Mouse (Mus musculus) forebrain, embryonic 10.5 days (tissue): ENCODE results near the gene Jpt1. TPM values are rescaled to one million over a fixed set of nuclear protein-coding genes. Genes with fewer than 3 reads are reported as not detected.
"Not testable (repeated sequence)": the region's sequence is repeated elsewhere in the genome, so short reads cannot be mapped to it uniquely, and the experiment has no call there.

Experiments
- DNase-seq: peaks from one replicate; pipeline ENCODE4 v3.0.0-alpha.2; 2017; ENCODE audit warnings: low spot score; ENCODE audit errors: extremely low spot score
- H3K27ac ChIP-seq: fragments of 300-500 bp; sonication (generic); 2 replicates; pipeline ENCODE4 v1.5.1; 2016; ENCODE audit warnings: mild to moderate bottlenecking
- H3K27me3 ChIP-seq: fragments of 300-500 bp; sonication (generic); 2 replicates; pipeline ENCODE4 v1.6.1; 2016; ENCODE audit warnings: mild to moderate bottlenecking; ENCODE audit not compliant: poor library complexity, severe bottlenecking
- H3K36me3 ChIP-seq: fragments of 300-500 bp; sonication (generic); replicated peaks from 2 replicates; pipeline ENCODE4 v1.6.1; 2016; ENCODE audit warnings: mild to moderate bottlenecking, moderate library complexity
- H3K4me1 ChIP-seq: fragments of 300-500 bp; sonication (generic); 2 replicates; pipeline ENCODE4 v1.6.1; 2016
- H3K4me3 ChIP-seq: fragments of 300-500 bp; sonication (generic); 2 replicates; pipeline ENCODE4 v1.5.1; 2016; ENCODE audit warnings: mild to moderate bottlenecking, moderate library complexity
- H3K9me3 ChIP-seq: fragments of 300-500 bp; sonication (generic); 2 replicates; pipeline ENCODE4 v1.6.1; 2016; ENCODE audit warnings: mild to moderate bottlenecking, moderate library complexity
- WGBS: fragments of 180-500 bp; shearing (Covaris S2); methylation state at CpG from one replicate; pipeline ENCODE4 v1.1.7; 2016; 5-methylcytosine and 5-hydroxymethylcytosine counted together
- polyA plus RNA-seq: library from polyadenylated mRNA; unstranded; fragments of >200 nt; fragmentation: Nextera tagmentation; extraction: Ambion mirVana; gene quantifications from 2 replicates; pipeline ENCODE4 v1.2.1, GENCODE M21; 2016

Gene Jpt1
- polyA plus RNA-seq, 1 experiment from 2014 or later: 771 TPM

DNA sequence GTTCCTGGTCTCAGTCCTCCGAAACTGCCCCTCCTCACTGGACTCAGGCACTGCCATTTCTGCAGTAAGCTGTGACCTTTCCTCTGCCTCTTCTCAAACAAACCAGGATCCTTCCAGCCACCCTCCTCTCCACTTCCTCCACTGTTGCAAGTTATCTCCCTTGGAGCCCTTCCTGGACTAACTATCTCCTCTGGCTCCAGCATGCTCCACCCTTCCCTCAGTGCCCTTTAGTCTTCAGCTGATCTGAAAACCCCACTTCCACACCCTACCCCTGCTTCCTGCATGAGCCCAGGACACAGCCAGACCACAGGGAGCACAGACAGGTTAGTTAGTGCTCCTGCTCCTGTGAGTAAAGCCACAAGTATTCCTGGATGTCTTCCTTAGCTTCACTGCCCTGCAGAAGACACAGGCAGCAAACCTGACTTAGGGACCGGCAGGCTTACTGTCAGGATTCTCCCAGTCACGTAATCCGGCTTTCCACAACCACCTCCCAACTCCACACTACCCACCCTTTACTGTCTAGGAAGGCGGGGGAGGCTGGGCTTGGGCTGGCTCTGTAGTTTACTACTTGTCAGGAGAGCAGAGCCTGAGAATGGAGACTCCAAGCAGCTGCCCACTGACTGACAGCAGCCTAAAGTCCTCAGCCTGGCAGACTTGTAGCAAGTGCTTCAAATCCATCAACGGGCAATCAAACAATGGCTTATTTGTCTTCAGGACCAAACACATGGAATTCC is 4.2 kb downstream of the Jpt1 start:
- no peak overlapping the region for H3K27ac ChIP-seq
- peaks cover 85% of the 10 kb centered on the region for H3K4me1 ChIP-seq
- DNase-seq: no peak

DNA sequence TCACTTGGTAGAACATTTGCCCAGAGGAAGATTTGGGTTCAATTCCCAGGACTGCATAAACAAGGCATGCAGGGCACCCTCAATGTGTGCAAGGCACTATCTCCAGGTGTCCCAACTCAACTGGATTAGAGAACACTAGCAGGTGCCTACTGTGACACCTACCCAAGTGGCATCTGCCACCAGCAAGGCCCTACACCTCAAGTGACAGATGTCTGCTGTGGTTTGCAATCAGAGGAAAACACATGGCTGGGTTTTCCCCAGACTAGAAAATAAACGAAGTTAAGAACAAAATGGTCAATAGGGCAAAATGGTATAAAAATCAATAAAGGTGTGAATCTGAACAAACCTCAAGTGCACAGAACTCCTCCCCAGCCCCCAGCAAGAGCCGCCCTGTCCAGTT is 6.1 kb downstream of the Jpt1 start:
- no peaks in the 10 kb centered on the region for H3K27me3 ChIP-seq
- H3K4me1 ChIP-seq: peaks cover 74% of the 10 kb centered on the region
- H3K9me3 ChIP-seq: no peaks in the 10 kb centered on the region
- H3K36me3 ChIP-seq: peaks cover 58% of the 10 kb centered on the region
- H3K4me3 ChIP-seq: no peak overlapping the region
- DNase-seq: no peak
- no peak overlapping the region for H3K27ac ChIP-seq
- 95% methylated on average over 2 of the region's 2 CpGs for WGBS

More for the DNA sequence above, 4.2 kb downstream of the Jpt1 start:
- H3K27me3 ChIP-seq: no peaks in the 10 kb centered on the region
- 53% methylated on average over 6 of the region's 6 CpGs for WGBS
- peak overlapping the region; percentile 99 for H3K4me3 ChIP-seq
- no peaks in the 10 kb centered on the region for H3K9me3 ChIP-seq
- peaks cover 40% of the 10 kb centered on the region for H3K36me3 ChIP-seq

- WGBS: 85% methylated on average over 3 of the region's 3 CpGs
- DNase-seq: no peak
Observed at GRCm38 (mm10) chr11:115506586-115506985, 7.6 kb downstream of the Jpt1 start.

DNA sequence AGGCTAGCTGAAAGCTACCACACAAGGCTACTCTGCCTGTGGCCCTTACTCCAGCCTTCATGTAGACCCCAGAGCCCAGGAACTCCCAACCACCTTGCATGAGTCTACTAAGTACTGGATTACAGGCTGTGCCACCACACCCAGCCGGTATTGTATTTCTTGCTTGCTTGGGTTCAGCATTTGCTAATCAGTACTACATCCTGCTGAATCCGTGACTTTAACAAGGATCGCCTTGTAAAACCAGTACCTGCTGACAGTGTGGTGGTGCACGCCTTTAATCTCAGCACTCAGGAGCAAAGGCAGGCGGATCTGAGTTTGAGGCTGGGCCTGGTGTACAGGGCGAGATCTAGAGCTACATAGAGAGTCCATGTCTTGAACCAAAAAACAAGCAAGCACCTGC is 11.6 kb downstream of the Jpt1 start:
- Histone ChIP-seq H3K27me3 (no peaks in the 10 kb centered on the region), H3K9me3 (no peaks in the 10 kb centered on the region), H3K4me3 (no peak overlapping the region), H3K27ac (no peak overlapping the region), H3K4me1 (peaks cover 26% of the 10 kb centered on the region), H3K36me3 (peaks cover 97% of the 10 kb centered on the region)
- DNase-seq: no peak
- WGBS: 97% methylated on average over 6 of the region's 6 CpGs

More at GRCm38 (mm10) chr11:115506586-115506985, 7.6 kb downstream of the Jpt1 start:
- no peaks in the 10 kb centered on the region for H3K9me3 ChIP-seq
- H3K4me1 ChIP-seq: peaks cover 59% of the 10 kb centered on the region
- peaks cover 68% of the 10 kb centered on the region for H3K36me3 ChIP-seq
- no peaks in the 10 kb centered on the region for H3K27me3 ChIP-seq
- no peak overlapping the region for H3K4me3 ChIP-seq
- H3K27ac ChIP-seq: no peak overlapping the region

DNA sequence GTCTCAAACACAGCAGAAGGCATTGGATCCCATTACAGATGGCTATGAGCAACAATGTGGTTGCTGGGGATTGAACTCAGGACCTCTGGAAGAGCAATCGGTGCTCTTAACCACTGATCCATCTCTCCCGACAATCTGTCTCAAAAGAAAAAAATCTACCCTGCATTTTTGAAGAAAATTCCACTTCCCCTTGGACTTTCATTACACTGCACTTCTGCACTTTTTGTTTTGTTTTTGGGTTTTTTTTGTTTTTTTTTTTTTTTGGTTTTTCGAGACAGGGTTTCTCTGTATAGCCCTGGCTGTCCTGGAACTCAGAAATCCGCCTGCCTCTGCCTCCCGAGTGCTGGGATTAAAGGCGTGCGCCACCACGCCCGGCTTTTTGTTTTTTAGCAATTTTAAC is 17.6 kb downstream of the Jpt1 start:
- WGBS: 91% methylated on average over 9 of the region's 9 CpGs
- H3K4me1 ChIP-seq: peaks cover 11% of the 10 kb centered on the region
- H3K36me3 ChIP-seq: peaks cover 53% of the 10 kb centered on the region

DNA sequence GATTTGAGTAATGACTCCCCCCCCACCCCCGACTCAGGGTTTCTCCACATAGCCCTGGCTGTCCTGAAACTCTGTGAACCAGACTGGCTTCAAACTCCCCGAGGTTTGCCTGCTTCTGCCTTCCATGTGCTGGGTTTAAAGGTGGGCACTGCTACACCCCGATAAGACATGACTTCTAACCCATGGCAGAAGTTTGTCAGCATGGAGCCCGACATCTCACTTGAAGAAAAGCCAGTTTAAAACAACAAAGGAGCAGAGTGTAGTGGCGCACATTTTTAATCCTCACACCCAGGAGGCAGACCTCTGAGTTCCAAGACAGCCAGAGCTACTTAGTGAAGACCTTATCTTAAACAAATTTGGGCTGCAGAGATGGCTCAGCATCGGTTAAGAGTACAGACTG is 21.8 kb downstream of the Jpt1 start:
- no peak for DNase-seq
- Histone ChIP-seq H3K27ac (no peak overlapping the region), H3K27me3 (peaks cover 8% of the 10 kb centered on the region), H3K4me3 (peak overlapping the region; percentile 78), H3K36me3 (peaks cover 34% of the 10 kb centered on the region), H3K4me1 (peaks cover 27% of the 10 kb centered on the region), H3K9me3 (no peaks in the 10 kb centered on the region)
- 47% methylated on average over 6 of the region's 6 CpGs for WGBS

More for the DNA sequence above, 17.6 kb downstream of the Jpt1 start:
- H3K27ac ChIP-seq, DNase-seq, H3K9me3 ChIP-seq, H3K4me3 ChIP-seq, H3K27me3 ChIP-seq: not testable (repeated sequence)

GRCm38 (mm10) chr11:115491356-115492083 is 22.7 kb downstream of the Jpt1 start, which contains the start of gene Nt5c:
TSS of gene Nt5c (minus strand) at chr11:115491862.
- under 1% methylated on average over 43 of the region's 43 CpGs for WGBS
- H3K4me1 ChIP-seq: peaks cover 29% of the 10 kb centered on the region
- peak within 1 kb of the TSS; percentile 88 for H3K27ac ChIP-seq
- H3K36me3 ChIP-seq: peaks cover 25% of the 10 kb centered on the region
- no peaks in the 10 kb centered on the region for H3K9me3 ChIP-seq
- H3K27me3 ChIP-seq: peaks cover 8% of the 10 kb centered on the region
- DNase-seq: peak; percentile 83
- peak within 1 kb of the TSS; percentile 78 for H3K4me3 ChIP-seq

- WGBS: 31% methylated on average over 25 of the region's 25 CpGs
- DNase-seq: no peak
- H3K4me3 ChIP-seq: peak overlapping the region; percentile 78
- H3K27me3 ChIP-seq: peaks cover 8% of the 10 kb centered on the region
- peaks cover 22% of the 10 kb centered on the region for H3K36me3 ChIP-seq
- peaks cover 36% of the 10 kb centered on the region for H3K4me1 ChIP-seq
- no peaks in the 10 kb centered on the region for H3K9me3 ChIP-seq
- H3K27ac ChIP-seq: peak overlapping the region; percentile 88
Observed at GRCm38 (mm10) chr11:115490441-115491355, 23.5 kb downstream of the Jpt1 start.

DNA sequence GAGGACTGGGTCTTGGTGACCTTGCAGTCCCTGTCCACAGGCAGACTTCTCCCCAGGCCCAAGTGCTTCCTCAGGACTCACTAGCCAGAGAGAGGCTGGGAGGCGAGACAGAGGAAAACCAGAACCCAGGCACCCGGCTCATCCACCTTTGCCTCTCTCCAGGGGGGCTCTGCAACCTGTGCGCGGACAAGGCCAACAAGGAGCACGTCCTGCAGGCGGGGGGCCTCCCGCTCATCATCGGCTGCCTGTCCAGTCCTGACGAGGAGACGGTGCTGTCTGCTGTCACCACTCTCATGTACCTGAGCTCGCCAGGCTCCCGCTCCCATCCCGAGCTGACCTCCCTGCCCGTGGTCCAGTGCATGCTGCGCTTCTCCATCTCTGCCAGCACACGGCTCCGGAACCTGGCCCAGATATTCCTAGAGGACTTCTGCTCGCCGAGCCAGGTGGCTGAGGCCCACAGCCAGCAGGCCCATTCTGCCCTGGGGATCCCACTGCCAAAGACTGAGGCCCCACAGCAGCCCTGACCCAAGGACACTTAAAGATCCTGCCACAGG is 25.6 kb downstream of the Jpt1 start:
- Histone ChIP-seq H3K4me1 (peaks cover 53% of the 10 kb centered on the region), H3K36me3 (peaks cover 22% of the 10 kb centered on the region), H3K27ac (0 out of 2 replicates have a peak overlapping the region, but pooled peaks have one; percentile 1), H3K9me3 (no peaks in the 10 kb centered on the region), H3K27me3 (peaks cover 8% of the 10 kb centered on the region), H3K4me3 (no peak overlapping the region)
- WGBS: 91% methylated on average over 19 of the region's 19 CpGs
- no peak for DNase-seq

DNA sequence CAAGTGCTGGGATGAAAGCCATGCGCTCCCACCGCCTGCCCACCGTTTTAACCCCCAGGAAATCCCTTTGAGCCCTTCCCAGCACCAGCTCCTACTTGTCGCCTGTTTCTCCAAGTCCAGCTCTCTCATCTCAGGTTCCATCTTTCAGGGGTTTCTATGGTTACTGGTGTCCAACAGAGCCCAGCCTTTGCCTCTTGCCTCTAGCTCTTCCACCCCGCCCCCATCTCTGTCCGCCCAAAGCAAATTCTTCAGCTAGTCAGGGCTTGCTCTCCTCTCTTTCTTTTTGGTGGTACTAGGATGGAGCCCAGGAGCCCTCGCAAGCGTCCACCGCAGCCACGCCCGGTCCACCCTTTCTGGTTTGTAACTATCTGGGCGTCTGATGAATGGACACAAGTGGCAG is 29.0 kb downstream of the Jpt1 start:
- 36% methylated on average over 12 of the region's 12 CpGs for WGBS
- DNase-seq: peak; percentile 66
- Histone ChIP-seq H3K27ac (peak overlapping the region; percentile 79), H3K36me3 (peaks cover 21% of the 10 kb centered on the region), H3K4me3 (peak overlapping the region; percentile 14), H3K9me3 (no peaks in the 10 kb centered on the region), H3K27me3 (no peaks in the 10 kb centered on the region), H3K4me1 (peaks cover 33% of the 10 kb centered on the region)

GRCm38 (mm10) chr11:115483726-115484125 is 30.5 kb downstream of the Jpt1 start:
- Histone ChIP-seq H3K9me3 (no peaks in the 10 kb centered on the region), H3K27me3 (no peaks in the 10 kb centered on the region), H3K4me1 (peaks cover 30% of the 10 kb centered on the region), H3K4me3 (no peak overlapping the region), H3K36me3 (peaks cover 11% of the 10 kb centered on the region), H3K27ac (peak overlapping the region; percentile 17; the same call in 1 of the 2 replicates)
- WGBS: 18% methylated on average over 6 of the region's 6 CpGs
- DNase-seq: peak; percentile 70

GRCm38 (mm10) chr11:115483278-115483677 is 30.9 kb downstream of the Jpt1 start:
- Histone ChIP-seq H3K27ac (peak overlapping the region; percentile 17; the same call in 1 of the 2 replicates), H3K9me3 (no peaks in the 10 kb centered on the region), H3K27me3 (no peaks in the 10 kb centered on the region), H3K4me1 (peaks cover 30% of the 10 kb centered on the region), H3K36me3 (peaks cover 7% of the 10 kb centered on the region), H3K4me3 (no peak overlapping the region)
- 81% methylated on average over 11 of the region's 11 CpGs for WGBS
- DNase-seq: no peak
